Mouse (Mus musculus) frontal cortex, postnatal 36 days (tissue): ENCODE results near the gene Vmn2r109.
"Not testable (repeated sequence)": the region's sequence is repeated elsewhere in the genome, so short reads cannot be mapped to it uniquely, and the experiment has no call there.

Experiments used
- DNase-seq, 2 experiments: peaks; one replicate each; pipeline ENCODE4 v3.0.0; 2022; ENCODE audit warnings: low spot score in 2 of 2

Vmn2r109 gene

GRCm38 (mm10) chr17:20564656-20565055 is at the start of gene Vmn2r109:
Gene Vmn2r109, minus strand, starts transcription at chr17:20564756.
- no peak for DNase-seq

GRCm38 (mm10) chr17:20596323-20596722 is 31.8 kb upstream of the Vmn2r109 start, which contains the start of gene Vmn2r110:
Gene Vmn2r110, minus strand, starts transcription at chr17:20596423.
- no peak for DNase-seq

GRCm38 (mm10) chr17:20508247-20508646 is 56.3 kb downstream of the Vmn2r109 start:
- not testable (repeated sequence) for DNase-seq

- no peak for DNase-seq
Observed at GRCm38 (mm10) chr17:20497858-20498257, 66.7 kb downstream of the Vmn2r109 start, which contains the start of gene Vmn1r225. Gene Vmn1r225, plus strand, starts transcription at chr17:20498158.
